Mouse (Mus musculus) thymus, postnatal 4 days (tissue): ENCODE data around the gene Farp2.

ENCODE experiments used
- DNase-seq: peaks from one replicate; pipeline ENCODE4 v3.0.0; 2021

Gene Farp2

GRCm38 (mm10) chr1:93563649-93564048 is 51.8 kb downstream of the Farp2 start:
- no peak for DNase-seq

GRCm38 (mm10) chr1:93564781-93565180 is 52.9 kb downstream of the Farp2 start:
- DNase-seq = no peak

GRCm38 (mm10) chr1:93567013-93567412 is 55.1 kb downstream of the Farp2 start:
- DNase-seq = no peak

GRCm38 (mm10) chr1:93567717-93568497 is 56.0 kb downstream of the Farp2 start:
- DNase-seq = no peak

- no peak for DNase-seq
These were observed 65.2 kb downstream of the Farp2 start for GRCm38 (mm10) chr1:93577066-93577465.

GRCm38 (mm10) chr1:93577861-93578260 is 66.0 kb downstream of the Farp2 start:
- DNase-seq = no peak

- DNase-seq = no peak
These were observed 69.7 kb downstream of the Farp2 start for GRCm38 (mm10) chr1:93581545-93581944.

GRCm38 (mm10) chr1:93588346-93588745 is 76.5 kb downstream of the Farp2 start:
- DNase-seq = no peak

- DNase-seq = no peak
These were observed 82.1 kb downstream of the Farp2 start for GRCm38 (mm10) chr1:93593960-93594359.

- DNase-seq = no peak
These were observed 84.0 kb downstream of the Farp2 start for GRCm38 (mm10) chr1:93595916-93596315.

- no peak for DNase-seq
These were observed 91.0 kb downstream of the Farp2 start for GRCm38 (mm10) chr1:93602911-93603310.

GRCm38 (mm10) chr1:93603921-93604320 is 92.0 kb downstream of the Farp2 start:
- no peak for DNase-seq

GRCm38 (mm10) chr1:93607090-93608083 is 95.5 kb downstream of the Farp2 start:
- DNase-seq = no peak

GRCm38 (mm10) chr1:93608696-93609245 is 96.9 kb downstream of the Farp2 start:
- no peak for DNase-seq

- no peak for DNase-seq
These were observed 97.9 kb downstream of the Farp2 start for GRCm38 (mm10) chr1:93609762-93610161.

- no peak for DNase-seq
These were observed 106.3 kb downstream of the Farp2 start for GRCm38 (mm10) chr1:93618059-93618748.

- no peak for DNase-seq
These were observed 107.1 kb downstream of the Farp2 start for GRCm38 (mm10) chr1:93618948-93619347.

GRCm38 (mm10) chr1:93624502-93624901 is 112.6 kb downstream of the Farp2 start:
- DNase-seq = no peak

- DNase-seq = no peak
These were observed 118.9 kb downstream of the Farp2 start for GRCm38 (mm10) chr1:93630796-93631195.

- DNase-seq = no peak
These were observed 120.8 kb downstream of the Farp2 start for GRCm38 (mm10) chr1:93632723-93633122.

- DNase-seq = peak; percentile 15
These were observed 122.6 kb downstream of the Farp2 start for GRCm38 (mm10) chr1:93634481-93634891.

GRCm38 (mm10) chr1:93635091-93635579 is 123.3 kb downstream of the Farp2 start:
- no peak for DNase-seq
